ENCODE assay signal across 17 mouse cellular contexts in the genomic region with DNA sequence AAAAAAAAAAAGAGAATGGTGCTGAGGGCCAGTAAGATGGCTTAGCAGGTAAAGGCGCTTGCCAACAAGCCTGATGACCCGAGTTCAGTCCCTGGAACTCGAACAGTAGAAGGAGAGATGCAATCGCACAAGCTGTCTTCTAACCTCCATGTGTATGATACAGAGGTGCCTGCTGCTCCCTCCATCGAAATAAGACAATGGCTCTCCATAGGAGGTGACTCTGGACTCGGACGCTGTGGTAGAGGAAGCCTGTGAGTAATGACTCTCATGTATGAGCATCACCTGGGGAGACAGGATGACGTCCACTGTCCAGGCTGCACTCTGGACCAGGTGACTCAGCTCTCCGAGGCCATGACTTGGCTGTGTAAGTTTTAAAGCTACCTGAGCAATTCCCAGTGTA. TPM values are rescaled to one million over a fixed set of nuclear protein-coding genes. Genes with fewer than 3 reads are reported as not detected.
A peak's percentile ranks its signal among the peaks of the same experiment; 100 is the strongest.
DNase-seq lines count a peak whose midpoint lies in the region; ATAC-seq and TF ChIP-seq lines count a peak whose summit lies in the region.
"Had no signal": no experiment of that assay in that cellular context is flagged by ENCODE, and none has a peak within 500 bp of the region (broad histone marks: within the 10 kb centered on the region; RNA-seq: fewer than 3 reads in every experiment).

No protein-coding gene starts in this region.

- TF ChIP-seq CTCF in intestine, postnatal 0 days (IDR thresholded peaks at IDR 0.05; ENCODE audit: low read depth) = no peak

- no peaks in the 10 kb centered on the region for H3K36me3 ChIP-seq in intestine, postnatal 0 days (ENCODE audit: control insufficient read depth, insufficient read depth)
- H3K36me3 ChIP-seq in intestine, embryonic 15.5 days = no peaks in the 10 kb centered on the region
- H3K36me3 ChIP-seq in midbrain, embryonic 11.5 days (ENCODE audit: control insufficient read depth, insufficient read depth, low read length) = no peaks in the 10 kb centered on the region
- no peaks in the 10 kb centered on the region for H3K36me3 ChIP-seq in midbrain, embryonic 15.5 days (replicated peaks)
- H3K36me3 ChIP-seq: G1E had no signal

- no peaks in the 10 kb centered on the region for H3K4me1 ChIP-seq in intestine, postnatal 0 days (replicated peaks; ENCODE audit: control insufficient read depth, insufficient read depth, low read length)
- no peaks in the 10 kb centered on the region for H3K4me1 ChIP-seq in intestine, embryonic 15.5 days (replicated peaks)
- H3K4me1 ChIP-seq in midbrain, embryonic 11.5 days (ENCODE audit: control insufficient read depth, insufficient read depth, low read length) = no peaks in the 10 kb centered on the region
- H3K4me1 ChIP-seq in midbrain, embryonic 15.5 days = no peaks in the 10 kb centered on the region

- no peak overlapping the region for H3K4me3 ChIP-seq in intestine, postnatal 0 days (ENCODE audit: low read depth, low read length)
- no peak overlapping the region for H3K4me3 ChIP-seq in intestine, embryonic 15.5 days (replicated peaks)
- H3K4me3 ChIP-seq in midbrain, embryonic 11.5 days (ENCODE audit: low read depth, low read length) = no peak overlapping the region
- H3K4me3 ChIP-seq in midbrain, embryonic 15.5 days = no peak overlapping the region

- peak; percentile 73 for DNase-seq in midbrain, embryonic 11.5 days (ENCODE audit: low spot score, missing footprints)
- peak; percentile 57 for DNase-seq in R1 (ENCODE audit: low read depth, low spot score)
- DNase-seq in right cerebral cortex, postnatal 36 days (ENCODE audit: low spot score in 2 of 2) = no peak
- DNase-seq: B cell, adult 2 months; cerebellum, adult 11 months; cerebellum, adult 11-12 months; cerebellum, adult 18-20 months; cerebellum, adult 2 months had no signal

- 89% methylated on average over 9 of the region's 9 CpGs for WGBS in intestine, postnatal 0 days
- 87% methylated on average over 9 of the region's 9 CpGs for WGBS in intestine, embryonic 15.5 days
- 90% methylated on average over 9 of the region's 9 CpGs for WGBS in midbrain, embryonic 11.5 days
- WGBS in midbrain, embryonic 15.5 days = 88% methylated on average over 9 of the region's 9 CpGs

- H3K27me3 ChIP-seq in intestine, postnatal 0 days (replicated peaks; ENCODE audit: control insufficient read depth, insufficient read depth, low read length) = no peaks in the 10 kb centered on the region
- H3K27me3 ChIP-seq in intestine, embryonic 15.5 days (replicated peaks) = no peaks in the 10 kb centered on the region
- no peaks in the 10 kb centered on the region for H3K27me3 ChIP-seq in midbrain, embryonic 11.5 days (ENCODE audit: control insufficient read depth, insufficient read depth, low read length)
- H3K27me3 ChIP-seq in midbrain, embryonic 15.5 days (replicated peaks) = no peaks in the 10 kb centered on the region
- H3K27me3 ChIP-seq: CH12.LX had no signal

- no peak overlapping the region for H3K9ac ChIP-seq in intestine, postnatal 0 days (ENCODE audit: low read depth, low read length)
- no peak overlapping the region for H3K9ac ChIP-seq in intestine, embryonic 15.5 days
- no peak overlapping the region for H3K9ac ChIP-seq in midbrain, embryonic 11.5 days (ENCODE audit: low read length)
- H3K9ac ChIP-seq in midbrain, embryonic 15.5 days = no peak overlapping the region

- H3K4me2 ChIP-seq in intestine, postnatal 0 days (replicated peaks; ENCODE audit: low read depth) = no peak overlapping the region
- no peak overlapping the region for H3K4me2 ChIP-seq in intestine, embryonic 15.5 days (replicated peaks)
- H3K4me2 ChIP-seq in midbrain, embryonic 11.5 days = no peak overlapping the region
- H3K4me2 ChIP-seq in midbrain, embryonic 15.5 days = no peak overlapping the region

- H3K9me3 ChIP-seq in intestine, postnatal 0 days (ENCODE audit: control insufficient read depth) = no peaks in the 10 kb centered on the region
- no peaks in the 10 kb centered on the region for H3K9me3 ChIP-seq in intestine, embryonic 15.5 days
- no peaks in the 10 kb centered on the region for H3K9me3 ChIP-seq in midbrain, embryonic 11.5 days (ENCODE audit: control insufficient read depth, low read length)
- H3K9me3 ChIP-seq in midbrain, embryonic 15.5 days = no peaks in the 10 kb centered on the region
- H3K9me3 ChIP-seq: G1E had no signal

- ATAC-seq in intestine, postnatal 0 days = peak; percentile 54
- ATAC-seq in intestine, embryonic 15.5 days = no peak
- no peak for ATAC-seq in midbrain, embryonic 11.5 days (ENCODE audit: low FRiP score)
- ATAC-seq in midbrain, embryonic 15.5 days (replicated peaks) = no peak
- ATAC-seq: activated CD4-positive, CD25-positive, alpha-beta regulatory T cell, adult 4 months; CD4-positive, CD25-positive, alpha-beta regulatory T cell, adult 4 months; Patski had no signal

- H3K27ac ChIP-seq in intestine, postnatal 0 days (ENCODE audit: low read depth, low read length) = no peak overlapping the region
- no peak overlapping the region for H3K27ac ChIP-seq in intestine, embryonic 15.5 days
- H3K27ac ChIP-seq in midbrain, embryonic 11.5 days (ENCODE audit: low read depth, low read length) = no peak overlapping the region
- H3K27ac ChIP-seq in midbrain, embryonic 15.5 days = no peak overlapping the region

RNA-seq across cellular contexts. Expression of gene Dsp, which starts 21.0 kb away (rescaled TPM):
- 14.8 and 15.7 TPM in 2 replicates for polyA plus RNA-seq in intestine, postnatal 0 days (2015; fragmentation: Nextera tagmentation; extraction: Ambion mirVana)
- 8.6 and 9.1 TPM in 2 replicates for polyA plus RNA-seq in intestine, embryonic 15.5 days (2015; fragmentation: Nextera tagmentation; extraction: Ambion mirVana)
- polyA plus RNA-seq in midbrain, embryonic 11.5 days (2014; fragmentation: Nextera tagmentation; extraction: Ambion mirVana) = 0.57 and 0.71 TPM in 2 replicates
- polyA plus RNA-seq in midbrain, embryonic 15.5 days (2015; fragmentation: Nextera tagmentation; extraction: Ambion mirVana) = 0.09 and 0.15 TPM in 2 replicates
- polyA plus RNA-seq: C2C12, G1E had no signal

Comparison
In these comparisons a context has a peak if more than half of its experiments do, and no peak if none do; other contexts are left out.
1. DNase-seq: peak in midbrain, embryonic 11.5 days (single experiment) and R1 (single experiment); none in right cerebral cortex, postnatal 36 days (0 of 2).